Mouse (Mus musculus) small intestine, adult 2 months (tissue): Measurements from ENCODE around the gene Zfpl1. TPM values are rescaled to one million over a fixed set of nuclear protein-coding genes. Genes with fewer than 3 reads are reported as not detected.
"Not testable (repeated sequence)": the region's sequence is repeated elsewhere in the genome, so short reads cannot be mapped to it uniquely, and the experiment has no call there.

Experiments
- H3K27ac ChIP-seq: fragments of 200-500 bp; 2 replicates; pipeline ENCODE4 v1.5.1; 2012; ENCODE audit warnings: low read depth, low read length, control low read depth, inconsistent platforms; ENCODE audit not compliant: insufficient read depth
- H3K27me3 ChIP-seq: fragments of 200-500 bp; 2 replicates; pipeline ENCODE4 v1.6.1; 2012; ENCODE audit warnings: mild to moderate bottlenecking, moderate library complexity, low read length, inconsistent platforms; ENCODE audit not compliant: control insufficient read depth, insufficient read depth
- H3K36me3 ChIP-seq: fragments of 200-500 bp; 2 replicates; pipeline ENCODE4 v1.6.1; 2012; ENCODE audit warnings: mild to moderate bottlenecking, low read length, control low read depth, inconsistent platforms; ENCODE audit not compliant: control insufficient read depth, insufficient read depth
- H3K4me1 ChIP-seq: fragments of 200-500 bp; 2 replicates; pipeline ENCODE4 v1.6.1; 2012; ENCODE audit warnings: low read length, inconsistent platforms, mixed read lengths; ENCODE audit not compliant: control insufficient read depth, insufficient read depth, insufficient read length
- H3K4me3 ChIP-seq: fragments of 200-500 bp; 2 replicates; pipeline ENCODE4 v1.5.1; 2012; ENCODE audit warnings: low read depth, mild to moderate bottlenecking, control low read depth, inconsistent platforms, low read length, moderate library complexity
- CTCF ChIP-seq: fragments of 200-500 bp; IDR thresholded peaks from 2 replicates; pipeline ENCODE4 v1.5.1; 2012; ENCODE audit warnings: low read depth, mild to moderate bottlenecking, control low read depth, inconsistent platforms, low read length, moderate library complexity, mixed read lengths; ENCODE audit not compliant: insufficient replicate concordance, insufficient read length; ENCODE audit errors: extremely low read depth
- POLR2A ChIP-seq: fragments of 200-500 bp; IDR thresholded peaks from 2 replicates; pipeline ENCODE4 v1.6.1; 2012; ENCODE audit warnings: low read depth, mild to moderate bottlenecking, control low read depth, inconsistent platforms, low read length, moderate library complexity
- WGBS: fragments of 180-500 bp; shearing (Covaris S2); methylation state at CpG from one replicate; pipeline ENCODE4 v1.1.7; 2018; 5-methylcytosine and 5-hydroxymethylcytosine counted together
- polyA plus RNA-seq: library from polyadenylated mRNA; depleted of rRNA; stranded (reverse); fragments of >200 nt; gene quantifications from 2 replicates; pipeline ENCODE4 v1.2.3, GENCODE M21; 2012; rRNA removed

Zfpl1 gene
- 62.1 and 119 TPM in 2 replicates for polyA plus RNA-seq

DNA sequence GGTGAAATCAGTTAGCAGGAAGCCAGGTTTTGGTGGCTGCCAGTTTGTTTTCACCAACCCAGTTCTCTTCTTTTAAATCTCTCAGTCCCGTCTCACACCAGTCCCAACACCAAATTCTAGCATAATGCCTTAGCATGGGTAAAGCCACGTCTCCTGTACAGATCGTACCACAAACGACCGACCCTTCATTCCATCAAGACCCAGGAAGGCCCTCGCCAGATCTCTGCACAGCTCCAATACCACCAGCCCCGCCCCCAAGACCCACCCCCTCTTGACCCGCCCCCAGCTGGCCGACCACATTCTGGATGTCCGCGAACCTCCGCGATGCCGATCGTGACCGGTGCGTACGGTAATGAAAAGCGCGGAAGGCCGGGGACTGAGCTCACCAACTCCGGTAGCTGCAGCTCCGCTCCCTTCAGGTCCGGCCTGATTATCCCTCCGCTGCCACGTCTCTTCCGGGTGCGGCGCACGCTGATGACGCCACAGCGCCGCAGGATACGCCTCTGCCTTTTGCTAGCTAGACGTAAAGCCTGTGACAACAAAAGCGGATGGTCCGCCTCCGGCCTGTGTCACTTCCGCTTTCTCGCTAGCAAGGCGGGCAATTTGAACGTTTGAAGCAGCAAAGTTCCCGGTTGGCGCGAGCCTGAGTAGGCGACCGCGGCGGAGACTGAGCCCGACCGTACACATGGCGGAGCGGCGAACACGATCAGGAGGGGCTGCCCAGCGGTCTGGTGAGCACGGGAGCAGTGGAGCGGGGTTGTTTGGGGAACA is at the start of gene Zfpl1, which contains the start of gene Cdca5:
Gene Zfpl1, minus strand, starts transcription at position 479 of the 771 bp plus-strand sequence.
Gene Cdca5, plus strand, starts transcription at position 506 of the 771 bp plus-strand sequence.
- Histone ChIP-seq H3K36me3 (peaks cover 27% of the 10 kb centered on the region), H3K4me1 (peaks cover 8% of the 10 kb centered on the region), H3K27me3 (no peaks in the 10 kb centered on the region), H3K4me3 (peak within 1 kb of the TSS; percentile 74), H3K27ac (0 out of 2 replicates have a peak within 1 kb of the TSS, but pooled peaks have one; percentile 9)
- WGBS: under 1% methylated on average over 58 of the region's 58 CpGs
- TF ChIP-seq POLR2A (peak; percentile 51; the same call in 1 of the 2 replicates), CTCF (no peak)

DNA sequence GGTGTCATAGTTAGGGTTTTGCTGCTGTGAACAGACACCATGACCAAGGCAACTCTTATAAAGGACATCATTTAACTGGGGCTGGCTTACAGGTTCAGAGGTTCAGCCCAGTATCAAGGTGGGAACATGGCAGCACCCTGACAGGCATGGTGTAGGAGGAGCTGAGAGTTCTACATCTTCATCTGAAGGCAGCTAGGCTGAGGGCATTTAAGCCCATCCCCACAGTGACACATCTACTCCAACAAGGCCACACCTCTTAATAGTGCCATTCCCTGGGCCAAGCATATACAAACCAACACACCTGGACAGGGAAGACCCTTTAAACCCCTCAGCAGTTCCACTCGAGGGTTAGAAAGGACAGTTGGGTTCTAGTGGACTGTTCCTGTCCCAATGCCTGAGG is 48.4 kb upstream of the Zfpl1 start:
- H3K4me1 ChIP-seq, H3K4me3 ChIP-seq, H3K27me3 ChIP-seq, H3K36me3 ChIP-seq, H3K27ac ChIP-seq: not testable (repeated sequence)
- 33% methylated on average over 1 of the region's 1 CpGs for WGBS

DNA sequence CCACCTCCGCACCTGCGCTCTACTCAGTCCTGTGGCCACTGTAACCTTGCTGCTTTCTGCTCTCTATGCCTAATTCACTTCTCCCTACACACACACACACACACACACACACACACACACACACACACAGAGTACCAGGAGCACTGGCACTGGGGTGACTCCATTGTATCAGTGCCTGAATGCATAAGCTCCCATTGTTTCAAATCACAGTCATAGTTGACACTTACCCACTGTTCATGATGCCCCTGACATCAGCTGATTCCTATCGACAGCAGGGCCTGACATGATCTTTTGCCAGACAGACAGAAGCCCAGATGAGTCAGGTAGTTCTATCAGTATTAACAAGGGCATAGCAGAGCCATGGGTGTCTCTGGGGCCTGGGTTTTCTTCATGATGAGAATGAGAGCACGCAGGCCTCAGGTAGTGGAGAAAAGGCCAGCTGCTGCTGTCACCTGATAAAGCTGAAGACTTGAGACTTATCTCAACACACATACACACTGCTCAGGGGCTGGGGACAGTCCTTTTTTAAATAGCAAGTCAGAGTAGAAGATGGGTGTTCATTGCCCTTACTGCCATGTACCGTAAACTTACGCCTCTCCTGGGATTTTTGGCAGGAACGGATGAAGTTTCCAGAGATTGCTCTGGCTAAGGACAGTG is 47.5 kb upstream of the Zfpl1 start:
- WGBS: 81% methylated on average over 7 of the region's 7 CpGs
- H3K4me1 ChIP-seq: no peaks in the 10 kb centered on the region
- no peaks in the 10 kb centered on the region for H3K27me3 ChIP-seq
- H3K4me3 ChIP-seq: no peak overlapping the region
- no peak for TF ChIP-seq POLR2A
- no peak for TF ChIP-seq CTCF
- H3K27ac ChIP-seq: no peak overlapping the region
- 0 out of 2 replicates have a peak, but pooled peaks cover 2% of the 10 kb centered on the region for H3K36me3 ChIP-seq

DNA sequence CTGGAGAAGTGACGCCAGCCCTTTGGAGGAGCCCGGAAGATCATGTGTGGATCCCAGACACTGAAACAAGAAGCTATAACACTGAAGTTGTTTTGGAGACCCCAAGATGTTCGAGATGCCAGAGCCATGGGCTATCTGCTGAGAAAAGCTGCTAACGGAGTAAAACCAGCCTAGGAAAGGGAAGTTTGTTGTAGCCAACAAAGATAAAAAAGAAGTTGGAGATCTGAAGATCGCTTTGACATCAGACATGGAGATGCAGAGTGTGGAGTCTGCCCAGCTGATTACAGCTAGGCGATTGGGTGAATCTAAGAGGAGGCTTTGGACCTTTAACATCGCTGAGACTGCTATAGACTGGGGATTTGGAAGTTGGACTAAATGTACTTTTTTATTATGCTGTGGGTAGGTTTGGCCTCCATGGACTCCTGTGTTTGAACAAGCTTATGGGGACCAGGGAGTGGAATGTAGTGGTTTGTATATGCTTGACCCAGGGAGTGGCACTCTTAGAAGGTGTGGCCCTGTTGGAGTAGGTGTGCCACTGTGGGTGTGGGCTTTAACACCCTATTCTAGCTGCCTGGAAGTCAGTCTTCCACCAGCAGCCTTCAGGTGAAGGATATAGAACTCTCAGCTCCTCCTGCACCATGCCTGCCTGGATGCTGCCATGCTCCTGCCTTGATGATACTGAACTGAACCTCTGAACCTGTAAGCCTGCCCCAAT is 45.8 kb upstream of the Zfpl1 start:
- 72% methylated on average over 7 of the region's 7 CpGs for WGBS
- not testable (repeated sequence) for H3K4me3 ChIP-seq

DNA sequence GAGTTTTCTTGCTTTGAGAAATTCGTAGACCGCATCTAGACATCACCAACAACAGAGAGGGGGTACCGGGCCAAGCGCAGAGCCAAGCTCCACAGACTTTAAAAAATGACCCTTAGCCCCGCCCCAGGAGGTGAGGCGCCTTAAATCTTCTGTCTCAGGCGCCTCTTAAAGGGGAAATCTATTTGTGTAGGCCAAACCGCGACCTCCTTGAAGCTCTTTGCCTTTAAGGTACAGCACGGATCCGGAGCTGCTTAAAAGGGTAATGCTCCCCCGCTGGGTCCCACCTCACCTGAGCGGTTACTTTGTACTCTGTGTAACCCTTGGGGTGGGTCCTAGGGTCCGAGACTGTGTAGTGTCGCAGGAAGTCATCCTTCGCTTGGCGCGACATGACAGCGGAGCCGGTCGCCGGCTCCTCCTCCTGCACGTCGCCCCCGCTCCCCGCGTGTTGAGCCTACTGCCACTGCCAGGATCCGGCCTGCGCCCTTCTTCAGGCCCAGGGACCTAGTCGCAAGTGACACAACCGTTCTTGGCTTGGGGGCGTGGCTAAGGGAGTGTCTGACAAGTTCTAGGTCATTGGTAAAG is 43.1 kb upstream of the Zfpl1 start, which contains the start of gene Snx15:
Gene Snx15, minus strand, starts transcription at position 545 of the 582 bp plus-strand sequence.
- Histone ChIP-seq H3K27me3 (no peaks in the 10 kb centered on the region), H3K4me3 (peak within 1 kb of the TSS; percentile 71), H3K4me1 (peaks cover 6% of the 10 kb centered on the region; the same call in 1 of the 2 replicates), H3K36me3 (no peaks in the 10 kb centered on the region), H3K27ac (peak within 1 kb of the TSS; percentile 92)
- TF ChIP-seq POLR2A (peak; percentile 32; the same call in 1 of the 2 replicates), CTCF (no peak)
- under 1% methylated on average over 32 of the region's 32 CpGs for WGBS

More for the DNA sequence above, 45.8 kb upstream of the Zfpl1 start:
- not testable (repeated sequence) for H3K27me3 ChIP-seq, H3K36me3 ChIP-seq, H3K27ac ChIP-seq, H3K4me1 ChIP-seq

DNA sequence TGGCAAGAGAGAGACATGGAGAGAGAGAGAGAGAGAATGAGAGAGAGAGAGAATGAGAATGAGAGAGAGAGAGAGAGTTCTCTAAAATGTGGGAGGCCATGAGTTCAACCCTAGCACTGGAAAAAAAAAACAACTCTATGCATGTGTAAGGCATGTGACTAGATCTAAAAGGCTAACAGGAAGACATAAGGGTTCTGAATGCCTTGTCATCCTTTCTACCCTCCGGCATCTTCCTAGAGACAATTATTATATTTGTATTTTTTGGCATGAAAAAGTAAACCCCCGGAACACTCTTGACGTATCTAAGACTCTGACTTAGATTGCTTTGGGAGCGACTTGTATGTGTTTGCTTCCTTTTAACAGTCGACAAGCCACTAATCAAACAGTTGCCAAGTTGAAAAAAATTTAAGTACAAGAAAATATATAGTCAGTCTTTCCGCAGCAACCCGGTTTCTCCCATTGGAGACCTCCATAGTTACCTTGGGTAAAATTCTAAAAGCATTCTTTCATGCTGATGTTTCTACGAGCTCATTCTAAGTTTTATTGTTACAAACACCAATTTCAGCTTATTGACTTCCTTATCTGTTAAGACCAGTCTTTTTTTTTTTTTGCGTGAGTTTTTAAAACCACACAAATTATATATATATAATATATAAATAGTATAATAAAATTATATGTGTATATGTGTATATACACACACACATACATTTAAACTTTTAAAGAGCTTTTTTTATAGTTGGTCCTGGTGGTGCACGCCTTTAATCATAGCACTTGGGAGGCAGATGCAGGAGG is 42.2 kb upstream of the Zfpl1 start:
- no peak for TF ChIP-seq CTCF
- no peak for TF ChIP-seq POLR2A
- Histone ChIP-seq H3K27me3 (no peaks in the 10 kb centered on the region), H3K36me3 (no peaks in the 10 kb centered on the region), H3K4me1 (peaks cover 12% of the 10 kb centered on the region), H3K4me3 (peak overlapping the region; percentile 71), H3K27ac (peak overlapping the region; percentile 92; the same call in 1 of the 2 replicates)
- WGBS: 36% methylated on average over 10 of the region's 10 CpGs
